Mouse (Mus musculus) G1E (cell line): ENCODE data around the gene Scg5.

ENCODE experiments used
- CTCF ChIP-seq: IDR thresholded peaks from 2 replicates; pipeline ENCODE4 v1.5.1; 2012; ENCODE audit warnings: low read depth, low read length, inconsistent platforms, mixed read lengths
- POLR2AphosphoS5 ChIP-seq: IDR thresholded peaks from 2 replicates; pipeline ENCODE4 v1.6.1; 2012; ENCODE audit warnings: low read depth, low read length, inconsistent platforms; ENCODE audit not compliant: insufficient replicate concordance

DNA sequence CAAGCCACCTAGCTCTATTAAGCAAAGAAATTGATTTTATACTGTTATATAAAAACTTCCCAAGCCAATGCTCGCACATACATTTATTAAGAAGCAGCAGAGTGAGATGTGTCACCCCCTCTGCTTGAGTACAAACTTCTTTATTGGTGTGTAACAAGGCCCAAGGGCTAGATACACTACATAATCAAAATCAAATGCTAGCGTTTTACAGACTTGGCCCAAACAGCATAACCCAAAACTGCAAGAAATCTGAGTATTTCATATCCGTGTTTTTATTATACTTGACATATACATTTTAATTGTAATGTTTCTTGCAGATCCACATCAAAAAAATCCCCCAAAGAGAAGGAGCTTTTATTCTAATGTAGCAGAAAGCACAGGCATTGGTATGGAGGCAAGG lies 52.6 kb downstream of the Scg5 start:
- no peak for TF ChIP-seq CTCF
- no peak for TF ChIP-seq POLR2AphosphoS5
